Mouse (Mus musculus) liver, embryonic 16.5 days (tissue): ENCODE data around the gene Slc35g2. TPM values are rescaled to one million over a fixed set of nuclear protein-coding genes. Genes with fewer than 3 reads are reported as not detected.
A peak's percentile ranks its signal among the peaks of the same experiment; 100 is the strongest.

ENCODE experiments used
- ATAC-seq: fragments of 200-750 bp; cut with Nextera tagmentation; 2 replicates; pipeline ENCODE4 v1.8.0; 2017; ENCODE audit warnings: low read depth, mild to moderate bottlenecking, moderate number of reproducible peaks, moderate library complexity
- H3K27ac ChIP-seq: fragments of 300-500 bp; sonication (generic); 2 replicates; pipeline ENCODE4 v1.5.1; 2014; ENCODE audit warnings: mild to moderate bottlenecking, low read length
- H3K27me3 ChIP-seq: fragments of 300-500 bp; sonication (generic); 2 replicates; pipeline ENCODE4 v1.6.1; 2014; ENCODE audit warnings: low read depth, low read length, mixed read lengths; ENCODE audit not compliant: control insufficient read depth, insufficient read depth
- H3K36me3 ChIP-seq: fragments of 300-500 bp; sonication (generic); 2 replicates; pipeline ENCODE4 v1.6.1; 2014; ENCODE audit warnings: mild to moderate bottlenecking; ENCODE audit not compliant: control insufficient read depth, insufficient read depth
- H3K4me1 ChIP-seq: fragments of 300-500 bp; sonication (generic); 2 replicates; pipeline ENCODE4 v1.6.1; 2014; ENCODE audit warnings: low read depth, low read length, mixed read lengths; ENCODE audit not compliant: control insufficient read depth
- H3K4me2 ChIP-seq: fragments of 300-500 bp; sonication (generic); 2 replicates; pipeline ENCODE4 v1.6.1; 2014; ENCODE audit warnings: low read depth, low read length, mixed read lengths
- H3K4me3 ChIP-seq: fragments of 300-500 bp; sonication (generic); 2 replicates; pipeline ENCODE4 v1.5.1; 2014; ENCODE audit warnings: low read depth, mild to moderate bottlenecking, low read length
- H3K9ac ChIP-seq: fragments of 300-500 bp; sonication (generic); 2 replicates; pipeline ENCODE4 v1.6.1; 2014; ENCODE audit warnings: low read depth, low read length
- H3K9me3 ChIP-seq: fragments of 300-500 bp; sonication (generic); replicated peaks from 2 replicates; pipeline ENCODE4 v1.6.1; 2016; ENCODE audit warnings: low read length; ENCODE audit not compliant: control insufficient read depth
- WGBS: fragments of 180-500 bp; shearing (Covaris S2); extraction: QIAGEN DNeasy Blood & Tissue Kit; methylation state at CpG from one replicate; pipeline ENCODE4 v1.1.7; 2014; ENCODE audit not compliant: insufficient replicate concordance; 5-methylcytosine and 5-hydroxymethylcytosine counted together
- polyA plus RNA-seq: library from polyadenylated mRNA; unstranded; fragments of >200 nt; fragmentation: Nextera tagmentation; extraction: Ambion mirVana; gene quantifications from 2 replicates; pipeline ENCODE4 v1.2.1, GENCODE M21; 2015

Gene Slc35g2
- polyA plus RNA-seq = 1.4 and 1.6 TPM in 2 replicates

GRCm38 (mm10) chr9:100570626-100571233, at the start of gene Slc35g2:
TSS of gene Slc35g2 (minus strand) at chr9:100571090.
- peak; percentile 30; the same call in 1 of the 2 replicates for ATAC-seq
- under 1% methylated on average over 53 of the region's 55 CpGs for WGBS

DNA sequence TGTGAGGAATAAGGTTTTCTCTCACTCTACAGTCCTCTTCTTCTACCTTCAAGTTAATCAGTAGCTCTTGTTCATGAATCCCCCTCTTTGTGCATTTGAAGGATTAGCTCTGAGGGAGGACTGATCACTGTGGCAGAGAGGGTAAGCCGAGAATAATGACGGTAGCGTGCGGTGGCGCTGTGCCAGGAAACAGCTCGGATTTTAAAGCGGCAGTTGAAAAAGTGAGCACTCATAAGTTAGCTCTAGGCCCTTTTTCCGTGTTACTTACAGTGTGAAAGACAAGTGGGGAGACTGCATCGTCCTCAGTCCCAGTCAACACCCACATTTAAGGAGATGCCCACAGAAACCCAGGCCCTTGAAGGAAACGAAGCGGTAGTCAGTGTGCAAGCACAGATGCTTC, 46.1 kb upstream of the Slc35g2 start:
- H3K36me3 ChIP-seq = no peaks in the 10 kb centered on the region
- H3K4me1 ChIP-seq = no peaks in the 10 kb centered on the region
- H3K27ac ChIP-seq = no peak overlapping the region
- H3K4me2 ChIP-seq = no peak overlapping the region
- WGBS = 64% methylated on average over 11 of the region's 11 CpGs
- ATAC-seq = no peak
- no peak overlapping the region for H3K4me3 ChIP-seq
- no peaks in the 10 kb centered on the region for H3K27me3 ChIP-seq
- no peaks in the 10 kb centered on the region for H3K9me3 ChIP-seq
- H3K9ac ChIP-seq = no peak overlapping the region

More at GRCm38 (mm10) chr9:100570626-100571233, at the start of gene Slc35g2:
- no peaks in the 10 kb centered on the region for H3K36me3 ChIP-seq
- peaks cover 20% of the 10 kb centered on the region for H3K27me3 ChIP-seq
- no peak within 1 kb of the TSS for H3K27ac ChIP-seq
- peak within 1 kb of the TSS; percentile 3; the same call in 1 of the 2 replicates for H3K9ac ChIP-seq
- no peaks in the 10 kb centered on the region for H3K9me3 ChIP-seq
- peak within 1 kb of the TSS; percentile 69 for H3K4me2 ChIP-seq
- peak within 1 kb of the TSS; percentile 52 for H3K4me3 ChIP-seq
- H3K4me1 ChIP-seq = peaks cover 2% of the 10 kb centered on the region; the same call in 1 of the 2 replicates

DNA sequence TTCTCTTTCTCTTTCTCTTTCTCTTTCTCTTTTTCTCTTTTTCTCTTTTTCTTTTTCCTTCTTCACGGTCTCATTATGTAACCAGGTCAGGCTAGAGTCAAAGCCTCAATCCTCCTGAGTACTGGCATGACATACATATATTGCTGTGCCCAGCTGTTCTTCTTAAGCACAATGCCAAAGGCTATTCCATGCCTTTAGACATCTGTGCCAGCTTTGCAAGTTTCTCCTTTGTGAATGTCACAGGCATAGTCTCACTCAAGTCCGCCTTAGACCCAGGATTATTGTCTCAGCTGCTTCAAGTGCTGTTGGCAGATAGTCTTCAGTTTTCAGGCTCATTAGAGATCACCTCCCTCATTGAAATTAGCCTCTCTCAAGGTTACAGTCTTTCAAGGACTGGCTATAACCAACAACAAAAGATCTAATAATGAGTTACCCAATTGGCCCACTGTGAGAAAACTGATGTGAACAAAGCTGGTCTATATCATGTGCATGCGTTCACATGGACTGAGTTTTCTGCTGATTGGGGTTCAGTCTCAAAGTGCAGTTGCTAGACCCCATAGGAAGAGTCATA, 42.7 kb upstream of the Slc35g2 start:
- 69% methylated on average over 3 of the region's 3 CpGs for WGBS
- no peaks in the 10 kb centered on the region for H3K4me1 ChIP-seq
- no peaks in the 10 kb centered on the region for H3K36me3 ChIP-seq
- ATAC-seq = no peak
- H3K9me3 ChIP-seq = no peaks in the 10 kb centered on the region
- no peak overlapping the region for H3K9ac ChIP-seq
- H3K27me3 ChIP-seq = no peaks in the 10 kb centered on the region
- H3K27ac ChIP-seq = no peak overlapping the region
- no peak overlapping the region for H3K4me3 ChIP-seq
- no peak overlapping the region for H3K4me2 ChIP-seq

GRCm38 (mm10) chr9:100605985-100606554, 35.2 kb upstream of the Slc35g2 start:
- no peak overlapping the region for H3K27ac ChIP-seq
- WGBS = 39% methylated on average over 7 of the region's 7 CpGs
- H3K9me3 ChIP-seq = no peaks in the 10 kb centered on the region
- no peak overlapping the region for H3K4me3 ChIP-seq
- H3K4me1 ChIP-seq = no peaks in the 10 kb centered on the region
- no peak for ATAC-seq
- H3K27me3 ChIP-seq = no peaks in the 10 kb centered on the region
- no peaks in the 10 kb centered on the region for H3K36me3 ChIP-seq
- no peak overlapping the region for H3K4me2 ChIP-seq
- H3K9ac ChIP-seq = no peak overlapping the region

DNA sequence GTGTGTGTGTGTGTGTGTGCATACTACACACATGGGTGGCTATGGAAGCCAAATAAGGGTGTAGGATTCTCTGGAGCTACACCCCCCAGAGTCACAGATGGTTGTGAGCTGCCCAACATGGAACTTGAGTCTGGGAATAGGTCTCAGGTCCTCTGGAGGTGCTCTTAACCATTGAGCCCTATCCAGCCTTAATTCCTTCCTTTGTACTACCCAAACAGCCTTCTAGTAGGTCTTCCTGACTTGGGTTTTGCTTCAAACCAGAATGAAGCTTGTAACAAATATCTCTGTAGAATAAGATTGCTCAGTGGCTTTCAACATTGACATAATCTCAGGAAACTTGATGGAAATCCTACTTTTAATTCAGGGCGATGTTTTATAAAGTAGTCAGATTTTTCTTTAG, 34.6 kb upstream of the Slc35g2 start:
- ATAC-seq = no peak
- Histone ChIP-seq H3K4me2 (no peak overlapping the region), H3K4me1 (no peaks in the 10 kb centered on the region), H3K9me3 (no peaks in the 10 kb centered on the region), H3K27ac (no peak overlapping the region), H3K4me3 (no peak overlapping the region), H3K27me3 (no peaks in the 10 kb centered on the region), H3K9ac (no peak overlapping the region), H3K36me3 (no peaks in the 10 kb centered on the region)
- 66% methylated on average over 1 of the region's 1 CpGs for WGBS

DNA sequence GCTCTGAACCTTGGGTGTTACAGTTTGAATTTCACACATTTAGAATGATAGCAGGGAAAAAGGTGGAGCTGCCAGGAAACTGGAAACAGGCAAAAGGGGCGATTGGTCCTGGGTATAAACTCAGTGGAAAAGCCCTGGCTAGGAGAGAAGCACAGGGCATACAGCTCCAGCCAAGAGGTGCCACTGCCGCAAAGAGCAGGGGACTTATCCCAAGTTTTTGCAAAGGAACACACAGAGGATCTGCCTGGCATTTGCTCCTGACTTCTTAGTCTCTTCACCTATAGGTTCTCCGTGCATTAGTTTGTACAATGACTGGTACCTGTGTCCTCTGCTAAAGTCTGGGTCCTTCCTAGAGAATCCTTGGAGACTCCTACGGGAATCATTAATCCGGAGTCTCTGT, 32.3 kb upstream of the Slc35g2 start:
- no peak for ATAC-seq
- Histone ChIP-seq H3K27ac (no peak overlapping the region), H3K9me3 (no peaks in the 10 kb centered on the region), H3K4me2 (no peak overlapping the region), H3K4me1 (no peaks in the 10 kb centered on the region; the same call in 1 of the 2 replicates), H3K36me3 (no peaks in the 10 kb centered on the region), H3K4me3 (no peak overlapping the region), H3K27me3 (no peaks in the 10 kb centered on the region), H3K9ac (no peak overlapping the region)
- 48% methylated on average over 5 of the region's 5 CpGs for WGBS

DNA sequence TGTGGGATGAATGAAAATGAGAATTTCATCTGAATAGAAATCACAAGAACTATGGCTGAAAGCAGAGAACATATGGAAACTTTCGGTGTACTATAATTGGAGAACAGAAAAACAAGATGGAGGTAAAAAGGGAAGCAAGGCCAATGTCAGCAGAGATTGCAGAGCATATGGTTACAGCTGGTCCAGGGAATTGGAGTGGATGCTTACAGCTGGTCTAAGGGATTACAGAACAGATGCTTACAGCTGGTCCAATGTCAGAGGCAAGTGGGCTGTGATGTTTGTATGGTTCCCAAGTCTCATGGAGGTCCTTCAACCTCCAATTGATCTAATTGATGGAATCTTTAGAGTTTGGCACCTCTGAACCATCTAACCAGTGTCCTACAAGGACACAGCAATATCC, 31.2 kb upstream of the Slc35g2 start:
- Histone ChIP-seq H3K4me3 (no peak overlapping the region), H3K27ac (no peak overlapping the region), H3K4me2 (no peak overlapping the region), H3K27me3 (no peaks in the 10 kb centered on the region), H3K4me1 (no peaks in the 10 kb centered on the region; the same call in 1 of the 2 replicates), H3K36me3 (no peaks in the 10 kb centered on the region), H3K9ac (no peak overlapping the region), H3K9me3 (no peaks in the 10 kb centered on the region)
- no peak for ATAC-seq
- WGBS = 68% methylated on average over 1 of the region's 1 CpGs

DNA sequence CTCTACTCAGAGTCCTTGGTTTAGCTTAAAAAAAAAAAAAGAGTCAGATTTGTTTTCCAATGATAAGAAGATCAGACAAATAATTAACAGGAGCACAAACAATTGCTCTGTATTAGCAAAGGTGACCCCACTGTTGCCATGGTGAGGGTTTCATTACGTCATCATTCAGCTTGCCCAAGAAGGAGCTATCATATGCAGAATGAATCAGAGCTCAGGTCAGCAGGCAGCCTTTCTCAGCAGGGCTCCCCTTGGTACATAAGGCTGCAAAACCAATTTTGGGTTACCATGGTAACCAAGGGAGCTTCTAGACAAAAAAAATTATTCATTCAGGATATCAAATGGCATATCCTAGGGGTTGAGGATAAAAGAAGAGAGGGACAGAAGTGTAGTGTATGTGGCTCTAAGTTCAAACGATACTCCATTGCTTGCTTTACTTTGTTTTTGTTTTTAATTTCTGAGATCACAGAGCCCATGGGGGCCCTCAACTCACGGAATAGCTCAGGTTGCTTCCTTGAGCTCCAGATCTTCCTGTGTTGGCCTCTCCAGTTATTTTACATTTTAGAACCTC, 29.0 kb upstream of the Slc35g2 start:
- no peak overlapping the region for H3K4me2 ChIP-seq
- ATAC-seq = peak; percentile 70
- no peak overlapping the region for H3K27ac ChIP-seq
- H3K9ac ChIP-seq = no peak overlapping the region
- no peaks in the 10 kb centered on the region; the same call in 1 of the 2 replicates for H3K4me1 ChIP-seq
- 61% methylated on average over 3 of the region's 3 CpGs for WGBS
- no peaks in the 10 kb centered on the region for H3K36me3 ChIP-seq
- no peaks in the 10 kb centered on the region for H3K9me3 ChIP-seq
- H3K4me3 ChIP-seq = no peak overlapping the region
- no peaks in the 10 kb centered on the region for H3K27me3 ChIP-seq

- ATAC-seq = no peak
- H3K9ac ChIP-seq = no peak within 1 kb of the TSS
- H3K4me1 ChIP-seq = no peaks in the 10 kb centered on the region; the same call in 1 of the 2 replicates
- no peaks in the 10 kb centered on the region for H3K27me3 ChIP-seq
- H3K27ac ChIP-seq = no peak within 1 kb of the TSS
- H3K4me2 ChIP-seq = no peak within 1 kb of the TSS
- no peak within 1 kb of the TSS for H3K4me3 ChIP-seq
- 64% methylated on average over 8 of the region's 8 CpGs for WGBS
- H3K9me3 ChIP-seq = no peaks in the 10 kb centered on the region
- H3K36me3 ChIP-seq = no peaks in the 10 kb centered on the region
Measured at GRCm38 (mm10) chr9:100597546-100597945, 26.7 kb upstream of the Slc35g2 start, which contains the start of gene Stag1. TSS of gene Stag1 (plus strand) at chr9:100597798.
